Mouse (Mus musculus): Measurements from ENCODE around the gene Tmem221. TPM values are rescaled to one million over a fixed set of nuclear protein-coding genes. Genes with fewer than 3 reads are reported as not detected.

Gene Tmem221
- polyA plus RNA-seq, 1 experiment from 2014 or later: 19.1 TPM

- H3K4me1 ChIP-seq (replicated peaks; ENCODE audit: insufficient read depth, low read length): no peaks in the 10 kb centered on the region
- H3K27ac ChIP-seq: peak overlapping the region; percentile 42; the same call in 1 of the 2 replicates
- H3K9me3 ChIP-seq (replicated peaks; ENCODE audit: low read length): no peaks in the 10 kb centered on the region
- H3K4me2 ChIP-seq (ENCODE audit: low read length): no peak overlapping the region
- no peak for ATAC-seq (replicated peaks; ENCODE audit: low FRiP score, low read depth)
- peaks cover 6% of the 10 kb centered on the region; the same call in 1 of the 2 replicates for H3K27me3 ChIP-seq (ENCODE audit: insufficient read depth, low read length)
- DNase-seq (ENCODE audit: low spot score): no peak
- H3K36me3 ChIP-seq (ENCODE audit: insufficient read depth, low read length): no peaks in the 10 kb centered on the region
- 65% methylated on average over 14 of the region's 15 CpGs for WGBS
- no peak overlapping the region for H3K4me3 ChIP-seq (replicated peaks; ENCODE audit: low read depth, low read length)
- TF ChIP-seq CTCF (IDR thresholded peaks at IDR 0.05; ENCODE audit: low read depth): no peak
- H3K9ac ChIP-seq (ENCODE audit: low read depth, low read length): no peak overlapping the region
Observed at GRCm38 (mm10) chr8:71513018-71513754, 45.5 kb downstream of the Tmem221 start.

GRCm38 (mm10) chr8:71511644-71512043 lies 47.0 kb downstream of the Tmem221 start, which contains the start of gene Plvap:
TSS of gene Plvap (minus strand) at chr8:71511752.
- peak; percentile 53 for DNase-seq (ENCODE audit: low spot score)
- Histone ChIP-seq H3K4me2 (ENCODE audit: low read length) (peak within 1 kb of the TSS; percentile 40), H3K4me3 (replicated peaks; ENCODE audit: low read depth, low read length) (peak within 1 kb of the TSS; percentile 30), H3K27me3 (ENCODE audit: insufficient read depth, low read length) (peaks cover 17% of the 10 kb centered on the region; the same call in 1 of the 2 replicates), H3K4me1 (replicated peaks; ENCODE audit: insufficient read depth, low read length) (0 out of 2 replicates have a peak, but pooled peaks cover 6% of the 10 kb centered on the region), H3K9ac (ENCODE audit: low read depth, low read length) (peak within 1 kb of the TSS; percentile 37; the same call in 1 of the 2 replicates), H3K27ac (peak within 1 kb of the TSS; percentile 50; the same call in 1 of the 2 replicates), H3K9me3 (replicated peaks; ENCODE audit: low read length) (no peaks in the 10 kb centered on the region), H3K36me3 (ENCODE audit: insufficient read depth, low read length) (no peaks in the 10 kb centered on the region)
- no peak; the same call in 1 of the 2 replicates for ATAC-seq (replicated peaks; ENCODE audit: low FRiP score, low read depth)
- no peak for TF ChIP-seq CTCF (IDR thresholded peaks at IDR 0.05; ENCODE audit: low read depth)
- 20% methylated on average over 14 of the region's 14 CpGs for WGBS

- Histone ChIP-seq H3K9ac (ENCODE audit: low read depth, low read length) (no peak overlapping the region), H3K36me3 (ENCODE audit: insufficient read depth, low read length) (no peaks in the 10 kb centered on the region), H3K4me2 (ENCODE audit: low read length) (peak overlapping the region; percentile 40), H3K9me3 (replicated peaks; ENCODE audit: low read length) (no peaks in the 10 kb centered on the region), H3K27ac (no peak overlapping the region), H3K4me3 (replicated peaks; ENCODE audit: low read depth, low read length) (0 out of 2 replicates have a peak overlapping the region, but pooled peaks have one; percentile 17), H3K27me3 (ENCODE audit: insufficient read depth, low read length) (peaks cover 17% of the 10 kb centered on the region; the same call in 1 of the 2 replicates), H3K4me1 (replicated peaks; ENCODE audit: insufficient read depth, low read length) (0 out of 2 replicates have a peak, but pooled peaks cover 6% of the 10 kb centered on the region)
- 65% methylated on average over 2 of the region's 2 CpGs for WGBS
- ATAC-seq (replicated peaks; ENCODE audit: low FRiP score, low read depth) (no peak), DNase-seq (ENCODE audit: low spot score) (no peak)
- no peak for TF ChIP-seq CTCF (IDR thresholded peaks at IDR 0.05; ENCODE audit: low read depth)
Observed at GRCm38 (mm10) chr8:71509316-71509715, 49.4 kb downstream of the Tmem221 start.

- ATAC-seq (replicated peaks; ENCODE audit: low FRiP score, low read depth): peak; percentile 50
- Histone ChIP-seq H3K4me3 (replicated peaks; ENCODE audit: low read depth, low read length) (peak overlapping the region; percentile 41), H3K27ac (no peak overlapping the region), H3K27me3 (ENCODE audit: insufficient read depth, low read length) (peaks cover 17% of the 10 kb centered on the region; the same call in 1 of the 2 replicates), H3K9me3 (replicated peaks; ENCODE audit: low read length) (no peaks in the 10 kb centered on the region), H3K9ac (ENCODE audit: low read depth, low read length) (0 out of 2 replicates have a peak overlapping the region, but pooled peaks have one; percentile 29), H3K4me1 (replicated peaks; ENCODE audit: insufficient read depth, low read length) (0 out of 2 replicates have a peak, but pooled peaks cover 6% of the 10 kb centered on the region), H3K36me3 (ENCODE audit: insufficient read depth, low read length) (no peaks in the 10 kb centered on the region), H3K4me2 (ENCODE audit: low read length) (peak overlapping the region; percentile 82)
- under 1% methylated on average over 61 of the region's 61 CpGs for WGBS
- peak; percentile 90 for DNase-seq (ENCODE audit: low spot score)
- TF ChIP-seq CTCF (IDR thresholded peaks at IDR 0.05; ENCODE audit: low read depth): no peak
Observed at GRCm38 (mm10) chr8:71507589-71508104, 51.0 kb downstream of the Tmem221 start.

GRCm38 (mm10) chr8:71505979-71506378 lies 52.7 kb downstream of the Tmem221 start:
- Histone ChIP-seq H3K4me3 (replicated peaks; ENCODE audit: low read depth, low read length) (no peak overlapping the region), H3K27ac (no peak overlapping the region), H3K4me2 (ENCODE audit: low read length) (no peak overlapping the region), H3K4me1 (replicated peaks; ENCODE audit: insufficient read depth, low read length) (0 out of 2 replicates have a peak, but pooled peaks cover 6% of the 10 kb centered on the region), H3K9ac (ENCODE audit: low read depth, low read length) (no peak overlapping the region), H3K9me3 (replicated peaks; ENCODE audit: low read length) (no peaks in the 10 kb centered on the region), H3K27me3 (ENCODE audit: insufficient read depth, low read length) (peaks cover 17% of the 10 kb centered on the region; the same call in 1 of the 2 replicates), H3K36me3 (ENCODE audit: insufficient read depth, low read length) (no peaks in the 10 kb centered on the region)
- no peak for ATAC-seq (replicated peaks; ENCODE audit: low FRiP score, low read depth)
- no peak for TF ChIP-seq CTCF (IDR thresholded peaks at IDR 0.05; ENCODE audit: low read depth)
- DNase-seq (ENCODE audit: low spot score): no peak
- 85% methylated on average over 4 of the region's 4 CpGs for WGBS

- Histone ChIP-seq H3K27me3 (ENCODE audit: insufficient read depth, low read length) (peaks cover 17% of the 10 kb centered on the region; the same call in 1 of the 2 replicates), H3K4me2 (ENCODE audit: low read length) (no peak overlapping the region), H3K9me3 (replicated peaks; ENCODE audit: low read length) (no peaks in the 10 kb centered on the region), H3K9ac (ENCODE audit: low read depth, low read length) (no peak overlapping the region), H3K36me3 (ENCODE audit: insufficient read depth, low read length) (no peaks in the 10 kb centered on the region), H3K27ac (no peak overlapping the region), H3K4me3 (replicated peaks; ENCODE audit: low read depth, low read length) (no peak overlapping the region), H3K4me1 (replicated peaks; ENCODE audit: insufficient read depth, low read length) (0 out of 2 replicates have a peak, but pooled peaks cover 6% of the 10 kb centered on the region)
- TF ChIP-seq CTCF (IDR thresholded peaks at IDR 0.05; ENCODE audit: low read depth): no peak
- ATAC-seq (replicated peaks; ENCODE audit: low FRiP score, low read depth) (no peak), DNase-seq (ENCODE audit: low spot score) (no peak)
- WGBS: 90% methylated on average over 4 of the region's 4 CpGs
Observed at GRCm38 (mm10) chr8:71505326-71505725, 53.3 kb downstream of the Tmem221 start.

Measured in kidney, postnatal 0 days (tissue).